Mouse (Mus musculus): ENCODE measurements around the gene Lhx1. TPM values are rescaled to one million over a fixed set of nuclear protein-coding genes. Genes with fewer than 3 reads are reported as not detected.

Lhx1 gene
- polyA plus RNA-seq, 1 experiment from 2014 or later, result 0.11 TPM

GRCm38 (mm10) chr11:84523321-84523831 is 2.0 kb downstream of the Lhx1 start:
- Histone ChIP-seq H3K4me3 (ENCODE audit: low read depth, low read length) (peak overlapping the region; percentile 10; the same call in 1 of the 2 replicates), H3K36me3 (ENCODE audit: control insufficient read depth, insufficient read depth, low read length) (no peaks in the 10 kb centered on the region), H3K4me1 (ENCODE audit: control insufficient read depth, insufficient read depth, low read length) (peaks cover 7% of the 10 kb centered on the region; the same call in 1 of the 2 replicates), H3K4me2 (ENCODE audit: low read depth, low read length) (no peak overlapping the region; the same call in 1 of the 2 replicates), H3K9me3 (ENCODE audit: control insufficient read depth, low read length) (no peaks in the 10 kb centered on the region), H3K27me3 (replicated peaks; ENCODE audit: control insufficient read depth, insufficient read depth, low read length) (peaks cover 96% of the 10 kb centered on the region), H3K9ac (ENCODE audit: low read depth, low read length) (no peak overlapping the region), H3K27ac (replicated peaks; ENCODE audit: low read depth, low read length) (no peak overlapping the region)
- DNase-seq (ENCODE audit: low spot score), result no peak
- no peak for ATAC-seq (ENCODE audit: low read depth)
- 1% methylated on average over 16 of the region's 16 CpGs for WGBS

- H3K9ac ChIP-seq (ENCODE audit: low read depth, low read length), result no peak overlapping the region
- DNase-seq (ENCODE audit: low spot score) (peak; percentile 46), ATAC-seq (ENCODE audit: low read depth) (0 out of 2 replicates have a peak, but pooled peaks have one; percentile 23)
- H3K27ac ChIP-seq (replicated peaks; ENCODE audit: low read depth, low read length), result no peak overlapping the region
- H3K4me3 ChIP-seq (ENCODE audit: low read depth, low read length), result peak overlapping the region; percentile 23
- peaks cover 7% of the 10 kb centered on the region; the same call in 1 of the 2 replicates for H3K4me1 ChIP-seq (ENCODE audit: control insufficient read depth, insufficient read depth, low read length)
- no peaks in the 10 kb centered on the region for H3K36me3 ChIP-seq (ENCODE audit: control insufficient read depth, insufficient read depth, low read length)
- no peaks in the 10 kb centered on the region for H3K9me3 ChIP-seq (ENCODE audit: control insufficient read depth, low read length)
- WGBS, result under 1% methylated on average over 38 of the region's 40 CpGs
- H3K4me2 ChIP-seq (ENCODE audit: low read depth, low read length), result peak overlapping the region; percentile 31; the same call in 1 of the 2 replicates
- H3K27me3 ChIP-seq (replicated peaks; ENCODE audit: control insufficient read depth, insufficient read depth, low read length), result peaks cover 96% of the 10 kb centered on the region
These were observed 2.6 kb downstream of the Lhx1 start for GRCm38 (mm10) chr11:84522577-84523320.

GRCm38 (mm10) chr11:84521751-84522299 is 3.5 kb downstream of the Lhx1 start:
- Histone ChIP-seq H3K9me3 (ENCODE audit: control insufficient read depth, low read length) (no peaks in the 10 kb centered on the region), H3K4me1 (ENCODE audit: control insufficient read depth, insufficient read depth, low read length) (peaks cover 7% of the 10 kb centered on the region; the same call in 1 of the 2 replicates), H3K36me3 (ENCODE audit: control insufficient read depth, insufficient read depth, low read length) (no peaks in the 10 kb centered on the region), H3K27ac (replicated peaks; ENCODE audit: low read depth, low read length) (no peak overlapping the region), H3K4me2 (ENCODE audit: low read depth, low read length) (no peak overlapping the region), H3K4me3 (ENCODE audit: low read depth, low read length) (no peak overlapping the region), H3K9ac (ENCODE audit: low read depth, low read length) (no peak overlapping the region), H3K27me3 (replicated peaks; ENCODE audit: control insufficient read depth, insufficient read depth, low read length) (peaks cover 97% of the 10 kb centered on the region)
- WGBS, result 10% methylated on average over 24 of the region's 24 CpGs
- ATAC-seq (ENCODE audit: low read depth) (no peak), DNase-seq (ENCODE audit: low spot score) (no peak)

- no peaks in the 10 kb centered on the region for H3K36me3 ChIP-seq (ENCODE audit: control insufficient read depth, insufficient read depth, low read length)
- no peak overlapping the region for H3K4me2 ChIP-seq (ENCODE audit: low read depth, low read length)
- ATAC-seq (ENCODE audit: low read depth) (no peak), DNase-seq (ENCODE audit: low spot score) (no peak)
- peaks cover 97% of the 10 kb centered on the region for H3K27me3 ChIP-seq (replicated peaks; ENCODE audit: control insufficient read depth, insufficient read depth, low read length)
- peaks cover 7% of the 10 kb centered on the region; the same call in 1 of the 2 replicates for H3K4me1 ChIP-seq (ENCODE audit: control insufficient read depth, insufficient read depth, low read length)
- WGBS, result 5% methylated on average over 3 of the region's 3 CpGs
- no peaks in the 10 kb centered on the region for H3K9me3 ChIP-seq (ENCODE audit: control insufficient read depth, low read length)
- no peak overlapping the region for H3K27ac ChIP-seq (replicated peaks; ENCODE audit: low read depth, low read length)
- no peak overlapping the region for H3K4me3 ChIP-seq (ENCODE audit: low read depth, low read length)
- no peak overlapping the region for H3K9ac ChIP-seq (ENCODE audit: low read depth, low read length)
These were observed 4.3 kb downstream of the Lhx1 start for GRCm38 (mm10) chr11:84521071-84521390.

- ATAC-seq (ENCODE audit: low read depth), result no peak
- no peak overlapping the region for H3K9ac ChIP-seq (ENCODE audit: low read depth, low read length)
- H3K4me2 ChIP-seq (ENCODE audit: low read depth, low read length), result no peak overlapping the region
- peak overlapping the region; percentile 6; the same call in 1 of the 2 replicates for H3K4me3 ChIP-seq (ENCODE audit: low read depth, low read length)
- DNase-seq (ENCODE audit: low spot score), result no peak
- H3K36me3 ChIP-seq (ENCODE audit: control insufficient read depth, insufficient read depth, low read length), result no peaks in the 10 kb centered on the region
- 0 out of 2 replicates have a peak, but pooled peaks cover 7% of the 10 kb centered on the region for H3K4me1 ChIP-seq (ENCODE audit: control insufficient read depth, insufficient read depth, low read length)
- H3K27me3 ChIP-seq (replicated peaks; ENCODE audit: control insufficient read depth, insufficient read depth, low read length), result peaks cover 97% of the 10 kb centered on the region
- H3K9me3 ChIP-seq (ENCODE audit: control insufficient read depth, low read length), result no peaks in the 10 kb centered on the region
- no peak overlapping the region for H3K27ac ChIP-seq (replicated peaks; ENCODE audit: low read depth, low read length)
- WGBS, result 5% methylated on average over 31 of the region's 31 CpGs
These were observed 4.9 kb downstream of the Lhx1 start for GRCm38 (mm10) chr11:84520269-84521070.

GRCm38 (mm10) chr11:84519576-84520268 is 5.6 kb downstream of the Lhx1 start:
- H3K27ac ChIP-seq (replicated peaks; ENCODE audit: low read depth, low read length), result no peak overlapping the region
- peaks cover 97% of the 10 kb centered on the region for H3K27me3 ChIP-seq (replicated peaks; ENCODE audit: control insufficient read depth, insufficient read depth, low read length)
- 8% methylated on average over 32 of the region's 34 CpGs for WGBS
- ATAC-seq (ENCODE audit: low read depth), result no peak
- no peak overlapping the region for H3K9ac ChIP-seq (ENCODE audit: low read depth, low read length)
- H3K4me2 ChIP-seq (ENCODE audit: low read depth, low read length), result no peak overlapping the region
- H3K36me3 ChIP-seq (ENCODE audit: control insufficient read depth, insufficient read depth, low read length), result no peaks in the 10 kb centered on the region
- H3K4me1 ChIP-seq (ENCODE audit: control insufficient read depth, insufficient read depth, low read length), result 0 out of 2 replicates have a peak, but pooled peaks cover under 1% of the 10 kb centered on the region
- H3K4me3 ChIP-seq (ENCODE audit: low read depth, low read length), result peak overlapping the region; percentile 6; the same call in 1 of the 2 replicates
- no peak for DNase-seq (ENCODE audit: low spot score)
- H3K9me3 ChIP-seq (ENCODE audit: control insufficient read depth, low read length), result no peaks in the 10 kb centered on the region

- ATAC-seq (ENCODE audit: low read depth) (no peak), DNase-seq (ENCODE audit: low spot score) (no peak)
- WGBS, result 14% methylated on average over 12 of the region's 12 CpGs
- Histone ChIP-seq H3K27me3 (replicated peaks; ENCODE audit: control insufficient read depth, insufficient read depth, low read length) (peaks cover 97% of the 10 kb centered on the region), H3K9me3 (ENCODE audit: control insufficient read depth, low read length) (no peaks in the 10 kb centered on the region), H3K4me1 (ENCODE audit: control insufficient read depth, insufficient read depth, low read length) (no peaks in the 10 kb centered on the region), H3K9ac (ENCODE audit: low read depth, low read length) (no peak overlapping the region), H3K27ac (replicated peaks; ENCODE audit: low read depth, low read length) (no peak overlapping the region), H3K4me2 (ENCODE audit: low read depth, low read length) (no peak overlapping the region), H3K4me3 (ENCODE audit: low read depth, low read length) (no peak overlapping the region), H3K36me3 (ENCODE audit: control insufficient read depth, insufficient read depth, low read length) (no peaks in the 10 kb centered on the region)
These were observed 6.3 kb downstream of the Lhx1 start for GRCm38 (mm10) chr11:84519036-84519435.

GRCm38 (mm10) chr11:84518261-84518660 is 7.1 kb downstream of the Lhx1 start:
- H3K4me3 ChIP-seq (ENCODE audit: low read depth, low read length), result no peak overlapping the region
- no peak for DNase-seq (ENCODE audit: low spot score)
- no peaks in the 10 kb centered on the region for H3K4me1 ChIP-seq (ENCODE audit: control insufficient read depth, insufficient read depth, low read length)
- peaks cover 89% of the 10 kb centered on the region for H3K27me3 ChIP-seq (replicated peaks; ENCODE audit: control insufficient read depth, insufficient read depth, low read length)
- no peak for ATAC-seq (ENCODE audit: low read depth)
- 31% methylated on average over 5 of the region's 5 CpGs for WGBS
- H3K4me2 ChIP-seq (ENCODE audit: low read depth, low read length), result no peak overlapping the region
- no peaks in the 10 kb centered on the region for H3K36me3 ChIP-seq (ENCODE audit: control insufficient read depth, insufficient read depth, low read length)
- H3K27ac ChIP-seq (replicated peaks; ENCODE audit: low read depth, low read length), result no peak overlapping the region
- no peak overlapping the region for H3K9ac ChIP-seq (ENCODE audit: low read depth, low read length)
- no peaks in the 10 kb centered on the region for H3K9me3 ChIP-seq (ENCODE audit: control insufficient read depth, low read length)

Data from embryonic facial prominence, embryonic 14.5 days (tissue).